Mouse (Mus musculus): ENCODE data around the gene Akap1. TPM values are rescaled to one million over a fixed set of nuclear protein-coding genes. Genes with fewer than 3 reads are reported as not detected.
"Not testable (repeated sequence)": the region's sequence is repeated elsewhere in the genome, so short reads cannot be mapped to it uniquely, and the experiment has no call there.

The Akap1 gene
- polyA plus RNA-seq, 1 experiment from 2014 or later, result 9.6 TPM

DNA sequence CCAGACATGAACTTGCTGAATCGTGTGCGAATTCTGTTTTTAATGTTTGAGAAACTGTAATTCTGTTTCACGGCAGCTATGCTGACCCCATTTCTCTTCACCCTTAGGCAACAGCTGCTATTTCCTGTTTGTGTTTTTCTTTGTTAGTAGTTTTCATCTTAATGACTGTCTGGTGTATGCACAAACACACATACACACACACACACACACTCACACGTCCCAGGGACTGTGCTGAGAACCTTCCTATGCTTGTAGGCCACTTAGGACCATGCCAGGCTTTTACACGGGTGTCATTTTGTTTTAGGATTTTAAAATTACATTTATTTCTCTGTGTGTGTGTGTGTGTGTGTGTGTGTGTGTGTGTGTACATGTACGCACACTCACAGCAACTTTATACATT, 35.2 kb upstream of the Akap1 start:
- no peak overlapping the region for H3K27ac ChIP-seq (replicated peaks; ENCODE audit: low read depth, low read length)
- no peaks in the 10 kb centered on the region for H3K9me3 ChIP-seq (replicated peaks; ENCODE audit: control insufficient read depth, low read length)
- ATAC-seq (replicated peaks; ENCODE audit: insufficient number of reproducible peaks, low FRiP score, low TSS enrichment, low read depth) (no peak), DNase-seq (ENCODE audit: low spot score) (no peak)
- H3K4me2 ChIP-seq (ENCODE audit: low read depth, low read length), result no peak overlapping the region
- no peaks in the 10 kb centered on the region for H3K36me3 ChIP-seq (replicated peaks; ENCODE audit: control insufficient read depth, insufficient read depth, low read depth, low read length)
- no peak overlapping the region for H3K4me3 ChIP-seq (ENCODE audit: low read depth, low read length)
- H3K27me3 ChIP-seq (ENCODE audit: control insufficient read depth, insufficient read depth, low read length), result no peaks in the 10 kb centered on the region
- H3K4me1 ChIP-seq (ENCODE audit: control insufficient read depth, insufficient read depth, low read length), result no peaks in the 10 kb centered on the region
- H3K9ac ChIP-seq (replicated peaks; ENCODE audit: low read length), result no peak overlapping the region
- WGBS, result 89% methylated on average over 6 of the region's 6 CpGs

DNA sequence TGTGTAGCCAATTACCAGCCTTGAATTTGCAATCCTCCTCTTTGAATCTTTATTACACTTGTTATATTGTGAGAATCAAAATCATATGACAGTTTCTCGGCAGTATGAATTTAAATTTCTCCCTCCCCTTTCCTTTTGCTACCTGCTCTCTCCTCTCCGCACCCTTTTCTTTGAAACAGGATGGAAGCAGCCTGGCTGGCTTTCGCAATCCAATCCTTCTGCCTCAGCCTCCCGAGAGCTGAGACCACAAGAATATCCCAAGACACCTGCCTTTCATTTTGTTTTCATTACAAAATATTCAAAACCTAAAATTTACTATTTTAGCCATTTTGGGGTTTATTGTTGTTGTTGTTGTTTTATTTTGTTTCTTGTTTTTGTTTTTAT, 34.0 kb upstream of the Akap1 start:
- Histone ChIP-seq H3K9ac (replicated peaks; ENCODE audit: low read length) (no peak overlapping the region), H3K4me1 (ENCODE audit: control insufficient read depth, insufficient read depth, low read length) (no peaks in the 10 kb centered on the region), H3K9me3 (replicated peaks; ENCODE audit: control insufficient read depth, low read length) (no peaks in the 10 kb centered on the region), H3K27ac (replicated peaks; ENCODE audit: low read depth, low read length) (no peak overlapping the region), H3K36me3 (replicated peaks; ENCODE audit: control insufficient read depth, insufficient read depth, low read depth, low read length) (no peaks in the 10 kb centered on the region), H3K4me3 (ENCODE audit: low read depth, low read length) (no peak overlapping the region), H3K4me2 (ENCODE audit: low read depth, low read length) (no peak overlapping the region), H3K27me3 (ENCODE audit: control insufficient read depth, insufficient read depth, low read length) (no peaks in the 10 kb centered on the region)
- WGBS, result 72% methylated on average over 4 of the region's 4 CpGs
- no peak for DNase-seq (ENCODE audit: low spot score)
- no peak for ATAC-seq (replicated peaks; ENCODE audit: insufficient number of reproducible peaks, low FRiP score, low TSS enrichment, low read depth)

DNA sequence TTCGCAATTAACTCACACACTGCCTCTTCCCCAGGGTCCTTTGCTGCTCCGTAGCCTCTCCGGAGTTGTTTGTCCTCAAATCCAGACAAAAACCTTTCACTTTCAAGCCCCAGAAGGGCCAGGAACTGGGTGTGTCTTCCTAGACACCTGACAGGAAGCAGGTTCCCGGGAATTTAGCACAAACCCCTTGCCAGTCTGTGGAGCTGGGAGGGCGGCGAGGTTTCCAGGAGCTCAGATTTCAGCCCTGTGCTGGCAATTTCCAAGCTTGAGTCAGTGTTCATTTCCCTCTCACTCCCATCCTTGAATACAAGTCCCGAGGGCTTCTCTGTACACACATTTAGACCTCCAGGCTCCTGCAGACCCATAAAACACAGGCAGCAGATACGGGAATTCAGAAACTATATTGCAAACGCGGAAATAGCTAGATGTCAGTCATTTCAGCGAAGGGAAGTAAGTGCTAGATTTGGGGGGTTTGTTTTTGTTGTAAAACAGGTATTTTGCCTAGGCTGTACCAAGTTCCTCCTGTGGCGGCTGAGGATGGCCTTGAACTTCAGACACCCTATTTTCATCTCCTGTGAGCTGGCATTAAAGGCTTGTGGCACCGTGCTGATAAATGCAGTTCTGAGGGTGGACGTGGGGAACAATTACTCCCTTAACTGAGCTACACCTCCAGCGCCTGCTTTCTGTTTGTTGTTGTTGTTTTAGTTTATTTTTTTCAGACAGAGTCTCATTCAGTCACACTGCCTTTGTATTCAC, 33.4 kb upstream of the Akap1 start:
- Histone ChIP-seq H3K27me3 (ENCODE audit: control insufficient read depth, insufficient read depth, low read length) (no peaks in the 10 kb centered on the region), H3K36me3 (replicated peaks; ENCODE audit: control insufficient read depth, insufficient read depth, low read depth, low read length) (no peaks in the 10 kb centered on the region), H3K9ac (replicated peaks; ENCODE audit: low read length) (0 out of 2 replicates have a peak overlapping the region, but pooled peaks have one; percentile 23), H3K4me2 (ENCODE audit: low read depth, low read length) (0 out of 2 replicates have a peak overlapping the region, but pooled peaks have one; percentile 11), H3K4me3 (ENCODE audit: low read depth, low read length) (no peak overlapping the region), H3K27ac (replicated peaks; ENCODE audit: low read depth, low read length) (no peak overlapping the region), H3K4me1 (ENCODE audit: control insufficient read depth, insufficient read depth, low read length) (no peaks in the 10 kb centered on the region), H3K9me3 (replicated peaks; ENCODE audit: control insufficient read depth, low read length) (no peaks in the 10 kb centered on the region)
- DNase-seq (ENCODE audit: low spot score) (peak; percentile 74), ATAC-seq (replicated peaks; ENCODE audit: insufficient number of reproducible peaks, low FRiP score, low TSS enrichment, low read depth) (no peak)
- WGBS, result 40% methylated on average over 15 of the region's 15 CpGs

DNA sequence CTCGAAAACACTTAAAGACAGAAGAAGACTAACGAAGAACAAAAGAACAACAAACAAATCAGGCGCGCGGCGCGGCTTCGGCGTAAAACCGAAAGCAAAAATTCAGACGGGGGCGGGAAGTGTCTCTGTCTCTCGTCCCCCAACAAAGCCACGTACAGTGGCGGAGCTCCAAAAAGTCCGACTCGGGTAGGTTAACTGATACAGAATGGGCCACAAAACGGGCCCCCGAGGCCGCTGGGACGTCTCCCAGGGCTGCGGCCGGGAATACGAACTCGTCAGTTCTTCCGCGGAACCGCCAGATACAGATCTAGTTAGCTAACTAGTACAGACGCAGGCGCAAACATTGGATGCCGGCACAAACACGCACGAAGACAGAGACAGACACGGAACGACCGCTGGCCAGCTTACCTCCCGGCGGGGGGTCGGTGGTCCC, 31.4 kb upstream of the Akap1 start:
- H3K4me1 ChIP-seq (ENCODE audit: control insufficient read depth, insufficient read depth, low read length); H3K27ac ChIP-seq (replicated peaks; ENCODE audit: low read depth, low read length); H3K4me3 ChIP-seq (ENCODE audit: low read depth, low read length); H3K9ac ChIP-seq (replicated peaks; ENCODE audit: low read length); H3K9me3 ChIP-seq (replicated peaks; ENCODE audit: control insufficient read depth, low read length); H3K36me3 ChIP-seq (replicated peaks; ENCODE audit: control insufficient read depth, insufficient read depth, low read depth, low read length); ATAC-seq (replicated peaks; ENCODE audit: insufficient number of reproducible peaks, low FRiP score, low TSS enrichment, low read depth); DNase-seq (ENCODE audit: low spot score); H3K27me3 ChIP-seq (ENCODE audit: control insufficient read depth, insufficient read depth, low read length); H3K4me2 ChIP-seq (ENCODE audit: low read depth, low read length): not testable (repeated sequence)
- WGBS, result 31% methylated on average over 21 of the region's 39 CpGs

DNA sequence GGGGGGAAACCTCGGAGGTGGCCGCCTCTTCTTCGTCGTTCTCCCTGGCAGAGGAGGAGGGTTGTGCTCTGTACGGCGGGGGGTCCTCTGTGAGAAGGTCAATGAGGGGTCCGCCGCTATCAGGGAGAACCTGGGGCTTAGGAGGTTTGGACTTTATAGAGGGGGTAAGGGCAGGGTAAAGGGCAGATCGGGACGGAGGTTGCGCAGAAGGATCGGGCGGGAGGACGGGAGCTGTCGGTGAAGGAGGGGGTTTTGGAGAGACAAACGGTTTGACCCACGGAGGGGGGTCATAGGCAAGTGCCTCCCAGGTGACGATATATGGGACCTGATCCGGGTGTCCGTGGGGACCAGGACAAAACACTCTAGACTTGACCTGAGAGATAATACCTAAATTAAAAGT, 30.8 kb upstream of the Akap1 start:
- H3K9me3 ChIP-seq (replicated peaks; ENCODE audit: control insufficient read depth, low read length); ATAC-seq (replicated peaks; ENCODE audit: insufficient number of reproducible peaks, low FRiP score, low TSS enrichment, low read depth); H3K9ac ChIP-seq (replicated peaks; ENCODE audit: low read length); H3K27ac ChIP-seq (replicated peaks; ENCODE audit: low read depth, low read length); H3K27me3 ChIP-seq (ENCODE audit: control insufficient read depth, insufficient read depth, low read length); H3K4me3 ChIP-seq (ENCODE audit: low read depth, low read length); H3K4me2 ChIP-seq (ENCODE audit: low read depth, low read length); H3K36me3 ChIP-seq (replicated peaks; ENCODE audit: control insufficient read depth, insufficient read depth, low read depth, low read length); H3K4me1 ChIP-seq (ENCODE audit: control insufficient read depth, insufficient read depth, low read length); DNase-seq (ENCODE audit: low spot score): not testable (repeated sequence)
- 41% methylated on average over 14 of the region's 20 CpGs for WGBS

DNA sequence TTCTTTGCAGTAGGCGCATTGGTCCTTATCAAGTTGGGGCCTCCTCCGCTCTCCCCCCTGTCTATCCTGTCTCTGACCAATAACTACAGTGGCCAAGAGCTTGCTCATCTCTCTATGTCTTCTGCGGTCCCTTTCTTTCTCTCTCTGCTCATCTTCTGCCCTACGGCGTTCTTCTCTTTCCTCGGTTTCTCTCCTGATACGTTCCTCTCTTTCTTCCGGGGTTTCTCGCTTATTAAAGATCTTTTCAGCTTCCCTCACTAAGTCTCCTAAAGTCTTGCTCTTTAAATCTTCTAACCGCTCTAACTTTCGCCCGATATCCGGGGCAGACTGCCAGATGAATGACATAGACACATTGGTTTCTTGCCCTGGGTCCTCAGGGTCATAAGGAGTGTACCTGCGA, 29.9 kb upstream of the Akap1 start:
- H3K27ac ChIP-seq (replicated peaks; ENCODE audit: low read depth, low read length); H3K4me3 ChIP-seq (ENCODE audit: low read depth, low read length); DNase-seq (ENCODE audit: low spot score); H3K36me3 ChIP-seq (replicated peaks; ENCODE audit: control insufficient read depth, insufficient read depth, low read depth, low read length); H3K4me1 ChIP-seq (ENCODE audit: control insufficient read depth, insufficient read depth, low read length); H3K4me2 ChIP-seq (ENCODE audit: low read depth, low read length); H3K27me3 ChIP-seq (ENCODE audit: control insufficient read depth, insufficient read depth, low read length); ATAC-seq (replicated peaks; ENCODE audit: insufficient number of reproducible peaks, low FRiP score, low TSS enrichment, low read depth); H3K9ac ChIP-seq (replicated peaks; ENCODE audit: low read length); H3K9me3 ChIP-seq (replicated peaks; ENCODE audit: control insufficient read depth, low read length): not testable (repeated sequence)
- 95% methylated on average over 7 of the region's 14 CpGs for WGBS

DNA sequence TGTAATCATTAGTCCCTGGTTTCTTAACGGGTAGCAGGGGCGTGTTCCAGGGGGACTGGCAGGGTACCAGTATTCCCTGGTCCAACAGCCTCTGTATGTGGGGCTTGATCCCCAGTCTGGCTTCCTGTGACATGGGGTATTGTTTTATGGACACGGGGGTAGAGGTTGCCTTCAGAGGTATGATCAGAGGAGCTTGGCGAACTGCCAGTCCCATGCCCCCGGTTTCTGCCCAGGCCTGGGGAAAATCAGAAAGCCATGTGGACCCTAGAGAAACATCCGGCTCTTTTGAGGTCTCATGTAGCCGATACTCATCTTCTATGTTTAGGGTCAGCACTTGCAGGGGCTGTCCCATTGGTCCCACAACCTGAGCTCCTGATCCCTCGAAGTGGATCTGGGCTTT, 29.1 kb upstream of the Akap1 start:
- H3K27ac ChIP-seq (replicated peaks; ENCODE audit: low read depth, low read length); H3K27me3 ChIP-seq (ENCODE audit: control insufficient read depth, insufficient read depth, low read length); H3K4me2 ChIP-seq (ENCODE audit: low read depth, low read length); H3K9ac ChIP-seq (replicated peaks; ENCODE audit: low read length); DNase-seq (ENCODE audit: low spot score); H3K4me3 ChIP-seq (ENCODE audit: low read depth, low read length); H3K36me3 ChIP-seq (replicated peaks; ENCODE audit: control insufficient read depth, insufficient read depth, low read depth, low read length); ATAC-seq (replicated peaks; ENCODE audit: insufficient number of reproducible peaks, low FRiP score, low TSS enrichment, low read depth); H3K9me3 ChIP-seq (replicated peaks; ENCODE audit: control insufficient read depth, low read length); H3K4me1 ChIP-seq (ENCODE audit: control insufficient read depth, insufficient read depth, low read length): not testable (repeated sequence)
- WGBS, result 69% methylated on average over 2 of the region's 8 CpGs

DNA sequence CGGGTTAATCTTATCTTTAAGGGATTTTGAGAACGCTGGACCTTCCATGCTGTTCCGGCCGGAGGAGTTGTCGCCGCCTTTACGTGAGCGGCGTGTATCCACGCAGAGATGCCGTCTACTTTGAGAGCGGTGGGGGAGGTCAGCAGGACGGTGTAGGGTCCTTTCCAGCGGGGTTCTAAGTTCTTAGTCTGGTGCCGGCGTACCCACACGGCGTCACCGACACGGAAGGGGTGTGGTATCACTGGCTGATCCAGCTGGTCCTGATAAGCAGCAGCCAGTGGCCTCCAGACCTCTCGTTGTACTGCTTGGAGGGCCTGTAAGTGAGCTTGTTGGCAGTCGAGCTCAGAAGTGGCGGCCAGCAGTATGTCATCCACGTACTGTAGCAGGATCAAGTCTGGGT, 28.4 kb upstream of the Akap1 start:
- H3K4me2 ChIP-seq (ENCODE audit: low read depth, low read length); H3K27me3 ChIP-seq (ENCODE audit: control insufficient read depth, insufficient read depth, low read length); H3K36me3 ChIP-seq (replicated peaks; ENCODE audit: control insufficient read depth, insufficient read depth, low read depth, low read length); H3K9me3 ChIP-seq (replicated peaks; ENCODE audit: control insufficient read depth, low read length); DNase-seq (ENCODE audit: low spot score); H3K9ac ChIP-seq (replicated peaks; ENCODE audit: low read length); H3K4me1 ChIP-seq (ENCODE audit: control insufficient read depth, insufficient read depth, low read length); H3K27ac ChIP-seq (replicated peaks; ENCODE audit: low read depth, low read length); ATAC-seq (replicated peaks; ENCODE audit: insufficient number of reproducible peaks, low FRiP score, low TSS enrichment, low read depth); H3K4me3 ChIP-seq (ENCODE audit: low read depth, low read length): not testable (repeated sequence)
- WGBS, result 94% methylated on average over 19 of the region's 24 CpGs
